Mouse (Mus musculus) heart, postnatal 0 days (tissue): ENCODE results near the gene Rbm34.

ENCODE experiments used
- CTCF ChIP-seq: IDR thresholded peaks from 2 replicates; pipeline ENCODE4 v1.5.1; 2016; ENCODE audit warnings: antibody characterized with exemption, control low read depth, low read depth
- EP300 ChIP-seq: IDR thresholded peaks from 2 replicates; pipeline ENCODE4 v1.6.1; 2016; ENCODE audit warnings: antibody characterized with exemption, low read depth

DNA sequence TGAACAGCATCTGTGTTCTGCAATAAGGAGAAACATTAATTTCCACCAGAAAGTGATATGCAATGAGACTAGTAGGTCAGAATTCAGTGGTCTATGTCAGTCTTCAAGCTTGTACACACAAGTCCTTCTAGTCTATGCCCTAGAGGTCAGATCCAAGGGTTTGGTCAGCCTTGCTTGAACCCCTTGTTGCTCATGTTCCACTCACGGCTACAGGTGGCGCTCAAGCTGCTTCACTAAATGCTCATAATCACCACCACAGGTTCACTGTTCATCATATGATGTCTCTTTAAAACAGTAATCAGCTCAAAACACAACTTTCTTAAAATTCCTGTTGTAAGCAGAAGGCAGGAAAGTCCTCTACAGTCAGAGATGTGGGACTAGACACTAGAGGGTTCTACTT lies 21.3 kb downstream of the Rbm34 start:
- TF ChIP-seq EP300 (no peak), CTCF (peak; percentile 18; the same call in 1 of the 2 replicates)
